Mouse (Mus musculus) midbrain, embryonic 15.5 days (tissue): Measurements from ENCODE around the gene Dgki. TPM values are rescaled to one million over a fixed set of nuclear protein-coding genes. Genes with fewer than 3 reads are reported as not detected.

Experiments used
- polyA plus RNA-seq: library from polyadenylated mRNA; unstranded; fragments of >200 nt; fragmentation: Nextera tagmentation; extraction: Ambion mirVana; gene quantifications from 2 replicates; pipeline ENCODE4 v1.2.1, GENCODE M21; 2015

Gene Dgki
- polyA plus RNA-seq, 1 experiment from 2014 or later, result 8.9 TPM

Other genes with a start within 250 kb of the Dgki start
- 3.2 and 3.3 TPM in 2 replicates for gene Creb3l2, start 142.0 kb upstream of the Dgki start, polyA plus RNA-seq
- gene Akr1d1, start 230.0 kb upstream of the Dgki start, polyA plus RNA-seq, result not detected in 2 replicates